Mouse (Mus musculus) MEL (cell line): ENCODE measurements around the gene Krt28. TPM values are rescaled to one million over a fixed set of nuclear protein-coding genes. Genes with fewer than 3 reads are reported as not detected.

Experiments
- DNase-seq: peaks from one replicate; pipeline ENCODE4 v3.0.0; 2011; ENCODE audit warnings: low read depth, low spot score
- H3K27ac ChIP-seq: 2 replicates; pipeline ENCODE4 v1.5.1; 2012; ENCODE audit warnings: low read depth, mild to moderate bottlenecking, control low read depth, low read length, moderate library complexity; ENCODE audit not compliant: control insufficient read depth
- H3K27me3 ChIP-seq, 2 experiments: fragments of 150-350 bp in 1 of 2; sonication (generic) in 1 of 2; 2 replicates each; pipeline ENCODE4 v1.6.1; 2012; ENCODE audit warnings: low read length in 2 of 2, mild to moderate bottlenecking in 2 of 2, improper control_type of control experiment in 1 of 2, moderate library complexity in 1 of 2; ENCODE audit not compliant: insufficient read depth in 2 of 2, control insufficient read depth in 1 of 2
- H3K36me3 ChIP-seq, 2 experiments: 2 replicates each; pipeline ENCODE4 v1.6.1; 2012 to 2014; ENCODE audit warnings: low read length in 2 of 2, improper control_type of control experiment in 1 of 2, inconsistent platforms in 1 of 2, mild to moderate bottlenecking in 1 of 2; ENCODE audit not compliant: insufficient read depth in 2 of 2, control insufficient read depth in 1 of 2
- H3K4me1 ChIP-seq, 2 experiments: fragments of 150-350 bp in 1 of 2; sonication (generic) in 1 of 2; 2 replicates each; pipeline ENCODE4 v1.6.1; 2012; ENCODE audit warnings: low read length in 2 of 2, improper control_type of control experiment in 1 of 2, mild to moderate bottlenecking in 1 of 2; ENCODE audit not compliant: insufficient read depth in 2 of 2, control insufficient read depth in 1 of 2
- H3K4me3 ChIP-seq, 2 experiments: fragments of 150-350 bp in 1 of 2; sonication (generic) in 1 of 2; 2 replicates each; pipeline ENCODE4 v1.5.1; 2012; ENCODE audit warnings: low read depth in 2 of 2, low read length in 2 of 2, mild to moderate bottlenecking in 2 of 2, moderate library complexity in 2 of 2, control low read depth in 1 of 2, improper control_type of control experiment in 1 of 2; ENCODE audit not compliant: control insufficient read depth in 1 of 2, insufficient read depth in 1 of 2
- H3K79me2 ChIP-seq: 2 replicates; pipeline ENCODE4 v1.6.1; 2012; ENCODE audit warnings: mild to moderate bottlenecking, low read length, moderate library complexity; ENCODE audit not compliant: control insufficient read depth, poor library complexity, insufficient read depth
- H3K9ac ChIP-seq: 2 replicates; pipeline ENCODE4 v1.6.1; 2012; ENCODE audit warnings: low read depth, mild to moderate bottlenecking, control low read depth, low read length, moderate library complexity; ENCODE audit not compliant: control insufficient read depth, poor library complexity, severe bottlenecking
- H3K9me3 ChIP-seq: fragments of 150-350 bp; sonication (generic); replicated peaks from 2 replicates; pipeline ENCODE4 v1.6.1; 2012; ENCODE audit warnings: mild to moderate bottlenecking, low read length, improper control_type of control experiment, moderate library complexity; ENCODE audit not compliant: insufficient read depth
- CHD2 ChIP-seq: IDR thresholded peaks from 2 replicates; pipeline ENCODE4 v1.6.1; 2011; ENCODE audit warnings: low read length, improper control_type of control experiment
- CTCF ChIP-seq, 3 experiments: IDR thresholded peaks in 2 of 3; conservative IDR thresholded peaks in 1 of 3; 2 replicates each; pipeline ENCODE4 v1.5.1; 2011 to 2012; ENCODE audit warnings: low read length in 3 of 3, low read depth in 2 of 3, mild to moderate bottlenecking in 2 of 3, improper control_type of control experiment in 1 of 3, inconsistent platforms in 1 of 3, mixed read lengths in 1 of 3, moderate library complexity in 1 of 3; ENCODE audit not compliant: control insufficient read depth in 1 of 3, insufficient read depth in 1 of 3, poor library complexity in 1 of 3, severe bottlenecking in 1 of 3
- E2F4 ChIP-seq: IDR thresholded peaks from 2 replicates; pipeline ENCODE4 v1.6.1; 2011; ENCODE audit warnings: low read depth, low read length, improper control_type of control experiment, borderline replicate concordance
- ELF1 ChIP-seq: IDR thresholded peaks from 2 replicates; pipeline ENCODE4 v1.6.1; 2014; ENCODE audit warnings: low read depth, mild to moderate bottlenecking, inconsistent platforms, low read length, improper control_type of control experiment, moderate library complexity
- EP300 ChIP-seq, 2 experiments: IDR thresholded peaks; 2 replicates each; pipeline ENCODE4 v1.6.1; 2011; ENCODE audit warnings: improper control_type of control experiment in 2 of 2, low read length in 2 of 2, low read depth in 1 of 2, mild to moderate bottlenecking in 1 of 2
- GATA1 ChIP-seq: IDR thresholded peaks from 2 replicates; pipeline ENCODE4 v1.6.1; 2011; ENCODE audit warnings: low read depth, low read length, improper control_type of control experiment
- KAT2A ChIP-seq: conservative IDR thresholded peaks from 2 replicates; pipeline ENCODE4 v1.6.1; 2012; ENCODE audit warnings: low read depth, low read length, improper control_type of control experiment, inconsistent platforms
- MAFK ChIP-seq: IDR thresholded peaks from 2 replicates; pipeline ENCODE4 v1.6.1; 2011; ENCODE audit warnings: low read depth, mild to moderate bottlenecking, low read length, improper control_type of control experiment, borderline replicate concordance
- MAX ChIP-seq: IDR thresholded peaks from 2 replicates; pipeline ENCODE4 v1.6.1; 2011; ENCODE audit warnings: low read length, improper control_type of control experiment
- MAZ ChIP-seq: IDR thresholded peaks from 2 replicates; pipeline ENCODE4 v1.6.1; 2012; ENCODE audit warnings: low read depth, mild to moderate bottlenecking, inconsistent platforms, low read length, improper control_type of control experiment
- MEF2A ChIP-seq: IDR thresholded peaks from 2 replicates; pipeline ENCODE4 v1.6.1; 2014; ENCODE audit warnings: low read depth, mild to moderate bottlenecking, inconsistent platforms, low read length, improper control_type of control experiment; ENCODE audit not compliant: poor library complexity, insufficient replicate concordance, severe bottlenecking; ENCODE audit errors: extremely low read depth
- MXI1 ChIP-seq: IDR thresholded peaks from 2 replicates; pipeline ENCODE4 v1.6.1; 2011; ENCODE audit warnings: mild to moderate bottlenecking, low read depth, low read length, improper control_type of control experiment
- MYB ChIP-seq: IDR thresholded peaks from 2 replicates; pipeline ENCODE4 v1.6.1; 2011; ENCODE audit warnings: mild to moderate bottlenecking, low read depth, low read length, improper control_type of control experiment
- NELFE ChIP-seq: IDR thresholded peaks from 2 replicates; pipeline ENCODE4 v1.6.1; 2011; ENCODE audit warnings: low read depth, low read length, improper control_type of control experiment
- NRF1 ChIP-seq: IDR thresholded peaks from 2 replicates; pipeline ENCODE4 v1.6.1; 2014; ENCODE audit warnings: low read depth, mild to moderate bottlenecking, inconsistent platforms, low read length, improper control_type of control experiment, moderate library complexity; ENCODE audit not compliant: poor library complexity, insufficient read depth, severe bottlenecking
- RCOR1 ChIP-seq: IDR thresholded peaks from 2 replicates; pipeline ENCODE4 v1.6.1; 2012; ENCODE audit warnings: low read depth, mild to moderate bottlenecking, inconsistent platforms, low read length, improper control_type of control experiment
- SIN3A ChIP-seq: IDR thresholded peaks from 2 replicates; pipeline ENCODE4 v1.6.1; 2012; ENCODE audit warnings: low read length, improper control_type of control experiment, inconsistent platforms
- SMC3 ChIP-seq: IDR thresholded peaks from 2 replicates; pipeline ENCODE4 v1.6.1; 2011; ENCODE audit warnings: low read depth, low read length, improper control_type of control experiment
- TAL1 ChIP-seq: IDR thresholded peaks from 2 replicates; pipeline ENCODE4 v1.6.1; 2012; ENCODE audit warnings: mild to moderate bottlenecking, inconsistent platforms, low read length, moderate library complexity, mixed read lengths
- TBP ChIP-seq: IDR thresholded peaks from 2 replicates; pipeline ENCODE4 v1.8.0; 2011; ENCODE audit warnings: low read depth, low read length, improper control_type of control experiment
- UBTF ChIP-seq: IDR thresholded peaks from 2 replicates; pipeline ENCODE4 v1.6.1; 2012; ENCODE audit warnings: low read depth, mild to moderate bottlenecking, inconsistent platforms, low read length, improper control_type of control experiment, moderate library complexity, borderline replicate concordance; ENCODE audit not compliant: insufficient read depth
- USF1 ChIP-seq: IDR thresholded peaks from 2 replicates; pipeline ENCODE4 v1.6.1; 2014; ENCODE audit warnings: low read depth, mild to moderate bottlenecking, inconsistent platforms, low read length, improper control_type of control experiment, moderate library complexity
- USF2 ChIP-seq, 2 experiments: IDR thresholded peaks; 2 replicates each; pipeline ENCODE4 v1.6.1; 2011 to 2012; ENCODE audit warnings: improper control_type of control experiment in 2 of 2, low read length in 2 of 2, borderline replicate concordance in 1 of 2, inconsistent platforms in 1 of 2, low read depth in 1 of 2, mild to moderate bottlenecking in 1 of 2; ENCODE audit not compliant: insufficient read depth in 1 of 2
- ZC3H11A ChIP-seq: IDR thresholded peaks from 2 replicates; pipeline ENCODE4 v1.6.1; 2012; ENCODE audit warnings: low read depth, mild to moderate bottlenecking, inconsistent platforms, low read length, improper control_type of control experiment
- ZKSCAN1 ChIP-seq: IDR thresholded peaks from 2 replicates; pipeline ENCODE4 v1.6.1; 2012; ENCODE audit warnings: low read depth, mild to moderate bottlenecking, inconsistent platforms, low read length, improper control_type of control experiment, moderate library complexity
- ZMIZ1 ChIP-seq: IDR thresholded peaks from 2 replicates; pipeline ENCODE4 v1.6.1; 2012; ENCODE audit warnings: low read depth, mild to moderate bottlenecking, inconsistent platforms, low read length, improper control_type of control experiment, moderate library complexity
- ZNF384 ChIP-seq: IDR thresholded peaks from 2 replicates; pipeline ENCODE4 v1.6.1; 2012; ENCODE audit warnings: low read depth, mild to moderate bottlenecking, inconsistent platforms, low read length, improper control_type of control experiment
- polyA plus RNA-seq, 2 experiments: library from polyadenylated mRNA; stranded (reverse) in 1 of 2; unstranded in 1 of 2; fragments of >175 nt in 1 of 2; fragments of >200 nt in 1 of 2; gene quantifications; 2 replicates each; pipeline versions ENCODE4 v1.2.1 to v1.2.4; 2012; ENCODE audit warnings: low replicate concordance in 2 of 2, low read depth in 1 of 2; ENCODE audit not compliant: insufficient read length in 2 of 2, insufficient read depth in 1 of 2, missing spikeins in 1 of 2
- total RNA-seq: library from RNA; depleted of rRNA; stranded (reverse); fragments of 300-350 nt; gene quantifications from 2 replicates; pipeline ENCODE4 v1.2.3, GENCODE M21; 2012

Krt28 gene
- total and polyA plus RNA-seq, 3 experiments: not detected

- Histone ChIP-seq H3K79me2 (no peaks in the 10 kb centered on the region), H3K9me3 (no peaks in the 10 kb centered on the region), H3K4me3 (no peak overlapping the region), H3K36me3 (no peaks in the 10 kb centered on the region), H3K4me1 (no peaks in the 10 kb centered on the region), H3K27ac (no peak overlapping the region), H3K9ac (no peak overlapping the region), H3K27me3 (peaks cover 12 to 16% of the 10 kb centered on the region in 2 experiments)
- TF ChIP-seq E2F4: no peak
- no peak for TF ChIP-seq GATA1
- no peak for TF ChIP-seq ZC3H11A
- no peak for TF ChIP-seq CTCF (IDR thresholded peaks at IDR 0.05 in 2 of 3, conservative IDR thresholded peaks at IDR 0.05 in 1 of 3; ENCODE audit: control insufficient read depth in 1 of 3, insufficient read depth in 1 of 3, low read depth in 2 of 3, low read length in 3 of 3, poor library complexity in 1 of 3, severe bottlenecking in 1 of 3)
- TF ChIP-seq MYB: no peak
- no peak for TF ChIP-seq UBTF
- no peak for TF ChIP-seq ZKSCAN1
- TF ChIP-seq KAT2A: no peak
- TF ChIP-seq SMC3: no peak
- no peak for TF ChIP-seq ZMIZ1
- TF ChIP-seq NRF1: no peak
- TF ChIP-seq TBP: no peak
- TF ChIP-seq TAL1: no peak
- TF ChIP-seq CHD2: no peak
- no peak for TF ChIP-seq MAZ
- TF ChIP-seq MAX: no peak
- no peak for DNase-seq
Observed at GRCm38 (mm10) chr11:99388661-99389060, 14.0 kb upstream of the Krt28 start.

DNA sequence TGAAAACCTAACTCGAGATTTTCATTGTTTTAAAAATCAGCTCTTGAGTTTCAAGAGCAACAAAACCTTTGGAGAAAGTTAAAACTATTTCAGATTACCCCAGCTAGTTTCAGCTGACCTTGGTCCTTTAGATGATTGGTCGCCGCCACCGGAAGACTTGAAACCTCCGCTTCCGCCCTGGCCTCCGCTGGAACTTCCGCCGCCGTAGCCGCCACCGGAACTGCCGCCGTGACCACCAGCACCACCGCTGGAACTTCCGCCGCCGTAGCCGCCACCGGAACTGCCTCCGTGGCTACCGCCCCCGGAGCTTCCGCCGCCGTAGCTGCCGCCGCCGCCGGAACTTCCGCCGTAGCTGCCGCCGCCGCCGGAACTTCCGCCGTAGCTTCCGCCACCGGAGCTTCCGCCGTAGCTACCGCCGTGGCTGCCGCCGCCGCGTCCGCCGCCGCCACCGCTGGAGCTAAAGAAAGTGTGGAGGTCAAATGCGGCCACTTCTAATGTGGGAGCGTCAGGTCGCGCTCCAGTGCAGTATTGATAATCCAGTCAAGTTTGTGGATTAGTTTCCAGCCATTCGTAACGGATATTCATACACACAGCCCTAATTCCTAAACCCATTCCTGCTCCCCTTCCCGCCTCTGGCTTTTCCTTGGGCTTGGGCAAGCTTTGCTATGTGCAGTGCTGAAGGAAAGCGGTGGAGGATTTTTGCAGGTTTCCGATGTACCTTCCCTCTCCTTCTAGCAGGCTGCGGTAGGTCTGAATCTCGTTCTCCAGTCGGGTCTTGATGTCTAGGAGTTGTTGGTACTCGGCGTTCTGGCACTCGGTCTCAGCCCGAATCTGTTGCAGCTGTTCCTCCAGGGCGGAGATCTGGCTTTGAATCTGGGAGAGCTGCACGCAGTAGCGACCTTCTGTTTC lies 11.4 kb upstream of the Krt28 start:
- TF ChIP-seq KAT2A (no peak), MXI1 (no peak), NRF1 (no peak), MEF2A (no peak), USF1 (no peak), ELF1 (no peak), ZNF384 (no peak), MYB (no peak), USF2 (IDR thresholded peaks at IDR 0.05; ENCODE audit: borderline replicate concordance in 1 of 2, insufficient read depth in 1 of 2, low read depth in 1 of 2, low read length in 2 of 2) (no peak), ZC3H11A (no peak), RCOR1 (no peak), EP300 (IDR thresholded peaks at IDR 0.05; ENCODE audit: low read depth in 1 of 2, low read length in 2 of 2) (no peak), GATA1 (no peak), MAFK (no peak), NELFE (no peak), SIN3A (no peak), SMC3 (no peak)
- H3K9ac ChIP-seq: no peak overlapping the region
- no peak overlapping the region for H3K27ac ChIP-seq

More for the DNA sequence above, 11.4 kb upstream of the Krt28 start:
- Histone ChIP-seq H3K27me3 (peaks cover 12 to 16% of the 10 kb centered on the region in 2 experiments), H3K79me2 (no peaks in the 10 kb centered on the region), H3K4me3 (no peak overlapping the region), H3K9me3 (no peaks in the 10 kb centered on the region), H3K36me3 (no peaks in the 10 kb centered on the region), H3K4me1 (no peaks in the 10 kb centered on the region)
- no peak for DNase-seq
